7 mouse cellular contexts compared by ENCODE assay signal in genomic region chr5:110230401-110230779, GRCm38 (mm10). TPM values are rescaled to one million over a fixed set of nuclear protein-coding genes. Genes with fewer than 3 reads are reported as not detected.
A peak's percentile ranks its signal among the peaks of the same experiment; 100 is the strongest.
DNase-seq lines count a peak whose midpoint lies in the region; ATAC-seq and TF ChIP-seq lines count a peak whose summit lies in the region.

No protein-coding gene starts in this region.

- peak overlapping the region; percentile 89 for H3K9ac ChIP-seq in lung, postnatal 0 days (replicated peaks; ENCODE audit: low read depth)
- H3K9ac ChIP-seq in neural tube, embryonic 14.5 days (replicated peaks; ENCODE audit: low read depth, low read length) = peak overlapping the region; percentile 93

- no peaks in the 10 kb centered on the region for H3K27me3 ChIP-seq in lung, postnatal 0 days (replicated peaks; ENCODE audit: insufficient read depth, low read length)
- no peaks in the 10 kb centered on the region for H3K27me3 ChIP-seq in limb, embryonic 10.5 days (ENCODE audit: low read depth, poor library complexity, severe bottlenecking)
- H3K27me3 ChIP-seq in neural tube, embryonic 14.5 days (ENCODE audit: control insufficient read depth, insufficient read depth, low read length) = no peaks in the 10 kb centered on the region

- no peaks in the 10 kb centered on the region for H3K9me3 ChIP-seq in lung, postnatal 0 days (ENCODE audit: low read length)
- H3K9me3 ChIP-seq in limb, embryonic 10.5 days (replicated peaks) = no peaks in the 10 kb centered on the region
- no peaks in the 10 kb centered on the region for H3K9me3 ChIP-seq in neural tube, embryonic 14.5 days (ENCODE audit: control insufficient read depth, low read length)

- ATAC-seq in lung, postnatal 0 days = no peak
- peak; percentile 36 for ATAC-seq in erythroid progenitor cell, adult 5-6 weeks (replicated peaks; ENCODE audit: low FRiP score, poor library complexity, severe bottlenecking)
- no peak for ATAC-seq in neural tube, embryonic 14.5 days (ENCODE audit: low read depth)

- no peak for TF ChIP-seq CTCF in lung, postnatal 0 days (IDR thresholded peaks at IDR 0.05)

- TF ChIP-seq EP300 in lung, postnatal 0 days (IDR thresholded peaks at IDR 0.05) = no peak

- DNase-seq in lung, postnatal 0 days (ENCODE audit: low spot score) = peak; percentile 5
- DNase-seq in lung, postnatal 14 days = no peak
- DNase-seq in limb, embryonic 10.5 days (ENCODE audit: low spot score) = no peak
- no peak for DNase-seq in left cerebral cortex, adult 9 months (ENCODE audit: low spot score in 2 of 2)
- no peak for DNase-seq in left cerebral cortex, adult 11 months (ENCODE audit: low spot score)

- H3K27ac ChIP-seq in lung, postnatal 0 days (ENCODE audit: low read length) = peak overlapping the region; percentile 96
- H3K27ac ChIP-seq in limb, embryonic 10.5 days = peak overlapping the region; percentile 95
- H3K27ac ChIP-seq in neural tube, embryonic 14.5 days (ENCODE audit: low read depth, low read length) = peak overlapping the region; percentile 88

- H3K4me3 ChIP-seq in lung, postnatal 0 days (ENCODE audit: low read depth, low read length) = peak overlapping the region; percentile 96
- H3K4me3 ChIP-seq in limb, embryonic 10.5 days = peak overlapping the region; percentile 98
- peak overlapping the region; percentile 96 for H3K4me3 ChIP-seq in neural tube, embryonic 14.5 days (ENCODE audit: low read depth, low read length)

- H3K4me1 ChIP-seq in lung, postnatal 0 days (ENCODE audit: insufficient read depth, low read depth, low read length) = no peaks in the 10 kb centered on the region; the same call in 1 of the 2 replicates
- peaks cover 15% of the 10 kb centered on the region for H3K4me1 ChIP-seq in limb, embryonic 10.5 days
- peaks cover 13% of the 10 kb centered on the region for H3K4me1 ChIP-seq in neural tube, embryonic 14.5 days (ENCODE audit: control insufficient read depth, insufficient read depth, low read length)

- 0 out of 2 replicates have a peak, but pooled peaks cover 5% of the 10 kb centered on the region for H3K36me3 ChIP-seq in lung, postnatal 0 days (ENCODE audit: insufficient read depth, low read length)
- peaks cover 34% of the 10 kb centered on the region for H3K36me3 ChIP-seq in limb, embryonic 10.5 days
- peaks cover 10% of the 10 kb centered on the region; the same call in 1 of the 2 replicates for H3K36me3 ChIP-seq in neural tube, embryonic 14.5 days (ENCODE audit: control insufficient read depth, insufficient read depth, low read length)

- 6% methylated on average over 8 of the region's 8 CpGs for WGBS in lung, postnatal 0 days
- 12% methylated on average over 8 of the region's 8 CpGs for WGBS in limb, embryonic 10.5 days
- WGBS in neural tube, embryonic 14.5 days = 8% methylated on average over 8 of the region's 8 CpGs

- H3K4me2 ChIP-seq in lung, postnatal 0 days (replicated peaks; ENCODE audit: low read depth, low read length) = peak overlapping the region; percentile 80
- H3K4me2 ChIP-seq in neural tube, embryonic 14.5 days (ENCODE audit: low read depth, low read length) = peak overlapping the region; percentile 71

RNA-seq across cellular contexts. Expression of gene Ankle2, which starts 0.4 kb away (rescaled TPM):
- polyA plus RNA-seq in lung, postnatal 0 days (2015; fragmentation: Nextera tagmentation; extraction: Ambion mirVana) = 15.5 and 18.0 TPM in 2 replicates
- total RNA-seq in erythroid progenitor cell, adult 5-6 weeks (2015; ENCODE audit: low replicate concordance) = 26.3 and 31.4 TPM in 2 replicates
- 35.5 and 45.2 TPM in 2 replicates for total RNA-seq in erythroid progenitor cell, adult 5-6 weeks (2017; ENCODE audit: low replicate concordance)
- polyA plus RNA-seq in limb, embryonic 10.5 days (2016; fragmentation: Nextera tagmentation; extraction: Ambion mirVana) = 32.9 and 38.7 TPM in 2 replicates
- polyA plus RNA-seq in neural tube, embryonic 14.5 days (2014; fragmentation: Nextera tagmentation; extraction: Ambion mirVana) = 30.4 and 33.8 TPM in 2 replicates

RNA-seq across cellular contexts. Expression of gene Pgam5, which starts 39.3 kb away (rescaled TPM):
- polyA plus RNA-seq in lung, postnatal 0 days (2015; fragmentation: Nextera tagmentation; extraction: Ambion mirVana) = 32.0 and 33.6 TPM in 2 replicates
- 11.9 and 14.3 TPM in 2 replicates for total RNA-seq in erythroid progenitor cell, adult 5-6 weeks (2015; ENCODE audit: low replicate concordance)
- 11.2 and 13.3 TPM in 2 replicates for total RNA-seq in erythroid progenitor cell, adult 5-6 weeks (2017; ENCODE audit: low replicate concordance)
- polyA plus RNA-seq in limb, embryonic 10.5 days (2016; fragmentation: Nextera tagmentation; extraction: Ambion mirVana) = 103 and 105 TPM in 2 replicates
- 111 and 113 TPM in 2 replicates for polyA plus RNA-seq in neural tube, embryonic 14.5 days (2014; fragmentation: Nextera tagmentation; extraction: Ambion mirVana)

RNA-seq across cellular contexts. Expression of gene Golga3, which starts 53.9 kb away (rescaled TPM):
- 9.1 and 11.0 TPM in 2 replicates for polyA plus RNA-seq in lung, postnatal 0 days (2015; fragmentation: Nextera tagmentation; extraction: Ambion mirVana)
- 3.4 and 6.8 TPM in 2 replicates for total RNA-seq in erythroid progenitor cell, adult 5-6 weeks (2015; ENCODE audit: low replicate concordance)
- 13.3 and 16.2 TPM in 2 replicates for total RNA-seq in erythroid progenitor cell, adult 5-6 weeks (2017; ENCODE audit: low replicate concordance)
- 17.5 and 23.1 TPM in 2 replicates for polyA plus RNA-seq in limb, embryonic 10.5 days (2016; fragmentation: Nextera tagmentation; extraction: Ambion mirVana)
- 30.4 and 31.5 TPM in 2 replicates for polyA plus RNA-seq in neural tube, embryonic 14.5 days (2014; fragmentation: Nextera tagmentation; extraction: Ambion mirVana)

RNA-seq across cellular contexts. Expression of gene Pxmp2, which starts 55.6 kb away (rescaled TPM):
- polyA plus RNA-seq in lung, postnatal 0 days (2015; fragmentation: Nextera tagmentation; extraction: Ambion mirVana) = 12.8 and 14.4 TPM in 2 replicates
- 9.2 and 15.5 TPM in 2 replicates for total RNA-seq in erythroid progenitor cell, adult 5-6 weeks (2015; ENCODE audit: low replicate concordance)
- 3.3 and 5.6 TPM in 2 replicates for total RNA-seq in erythroid progenitor cell, adult 5-6 weeks (2017; ENCODE audit: low replicate concordance)
- polyA plus RNA-seq in limb, embryonic 10.5 days (2016; fragmentation: Nextera tagmentation; extraction: Ambion mirVana) = 9.2 and 10.0 TPM in 2 replicates
- polyA plus RNA-seq in neural tube, embryonic 14.5 days (2014; fragmentation: Nextera tagmentation; extraction: Ambion mirVana) = 10.0 and 11.9 TPM in 2 replicates

RNA-seq across cellular contexts. Expression of gene Pole, which starts 55.7 kb away (rescaled TPM):
- 2.2 and 2.4 TPM in 2 replicates for polyA plus RNA-seq in lung, postnatal 0 days (2015; fragmentation: Nextera tagmentation; extraction: Ambion mirVana)
- 78.6 and 89.3 TPM in 2 replicates for total RNA-seq in erythroid progenitor cell, adult 5-6 weeks (2015; ENCODE audit: low replicate concordance)
- 59.6 and 66.5 TPM in 2 replicates for total RNA-seq in erythroid progenitor cell, adult 5-6 weeks (2017; ENCODE audit: low replicate concordance)
- polyA plus RNA-seq in limb, embryonic 10.5 days (2016; fragmentation: Nextera tagmentation; extraction: Ambion mirVana) = 56.1 and 56.5 TPM in 2 replicates
- polyA plus RNA-seq in neural tube, embryonic 14.5 days (2014; fragmentation: Nextera tagmentation; extraction: Ambion mirVana) = 5.9 and 8.2 TPM in 2 replicates
